Mouse (Mus musculus): ENCODE measurements around the gene Ralgps1.

The Ralgps1 gene

GRCm38 (mm10) chr2:33280525-33280924, 90.8 kb downstream of the Ralgps1 start:
- no peak for DNase-seq (ENCODE audit: low spot score)

- DNase-seq (ENCODE audit: low spot score): no peak
Measured at GRCm38 (mm10) chr2:33279758-33280157, 91.5 kb downstream of the Ralgps1 start.

- peak; percentile 98 for DNase-seq (ENCODE audit: low spot score)
Measured at GRCm38 (mm10) chr2:33274719-33275490, 96.4 kb downstream of the Ralgps1 start.

GRCm38 (mm10) chr2:33272665-33273439, 98.4 kb downstream of the Ralgps1 start:
- peak; percentile 83 for DNase-seq (ENCODE audit: low spot score)

GRCm38 (mm10) chr2:33271511-33271910, 99.8 kb downstream of the Ralgps1 start:
- DNase-seq (ENCODE audit: low spot score): peak; percentile 54

- DNase-seq (ENCODE audit: low spot score): no peak
Measured at GRCm38 (mm10) chr2:33270569-33270968, 100.7 kb downstream of the Ralgps1 start.

GRCm38 (mm10) chr2:33269132-33269493, 102.2 kb downstream of the Ralgps1 start:
- DNase-seq (ENCODE audit: low spot score): no peak

GRCm38 (mm10) chr2:33268384-33269131, 102.7 kb downstream of the Ralgps1 start:
- no peak for DNase-seq (ENCODE audit: low spot score)

- no peak for DNase-seq (ENCODE audit: low spot score)
Measured at GRCm38 (mm10) chr2:33267075-33267474, 104.2 kb downstream of the Ralgps1 start.

- DNase-seq (ENCODE audit: low spot score): no peak
Measured at GRCm38 (mm10) chr2:33265793-33266192, 105.5 kb downstream of the Ralgps1 start.

- no peak for DNase-seq (ENCODE audit: low spot score)
Measured at GRCm38 (mm10) chr2:33261475-33261874, 109.8 kb downstream of the Ralgps1 start.

- DNase-seq (ENCODE audit: low spot score): no peak
Measured at GRCm38 (mm10) chr2:33260772-33261171, 110.5 kb downstream of the Ralgps1 start.

- no peak for DNase-seq (ENCODE audit: low spot score)
Measured at GRCm38 (mm10) chr2:33256769-33257537, 114.3 kb downstream of the Ralgps1 start.

- peak; percentile 51 for DNase-seq (ENCODE audit: low spot score)
Measured at GRCm38 (mm10) chr2:33254318-33254985, 116.8 kb downstream of the Ralgps1 start.

GRCm38 (mm10) chr2:33253572-33254190, 117.6 kb downstream of the Ralgps1 start:
- no peak for DNase-seq (ENCODE audit: low spot score)

- DNase-seq (ENCODE audit: low spot score): no peak
Measured at GRCm38 (mm10) chr2:33252751-33253150, 118.5 kb downstream of the Ralgps1 start.

- no peak for DNase-seq (ENCODE audit: low spot score)
Measured at GRCm38 (mm10) chr2:33249922-33250633, 121.2 kb downstream of the Ralgps1 start.

GRCm38 (mm10) chr2:33248549-33248948, 122.7 kb downstream of the Ralgps1 start:
- DNase-seq (ENCODE audit: low spot score): no peak

- DNase-seq (ENCODE audit: low spot score): peak; percentile 69
Measured at GRCm38 (mm10) chr2:33246841-33247240, 124.4 kb downstream of the Ralgps1 start.

- DNase-seq (ENCODE audit: low spot score): peak; percentile 76
Measured at GRCm38 (mm10) chr2:33245350-33245749, 125.9 kb downstream of the Ralgps1 start.

All from adipocyte (in vitro differentiated cells).